Mouse (Mus musculus) spleen, postnatal 4 days (tissue): ENCODE results near the gene Etfa.

Experiments
- DNase-seq, 2 experiments: peaks; one replicate each; pipeline ENCODE4 v3.0.0; 2022; ENCODE audit warnings: low spot score in 2 of 2

Etfa gene

GRCm38 (mm10) chr9:55512027-55512543, at the start of gene Etfa:
Gene Etfa, minus strand, starts transcription at chr9:55512243.
- DNase-seq = peak; percentile 95 to 97

GRCm38 (mm10) chr9:55560960-55561359, 48.9 kb upstream of the Etfa start:
- DNase-seq = no peak

GRCm38 (mm10) chr9:55554986-55555385, 42.9 kb upstream of the Etfa start:
- DNase-seq = no peak

- DNase-seq = no peak
Measured at GRCm38 (mm10) chr9:55549302-55549890, 37.4 kb upstream of the Etfa start.

GRCm38 (mm10) chr9:55548871-55549270, 36.8 kb upstream of the Etfa start:
- no peak for DNase-seq

GRCm38 (mm10) chr9:55546176-55547010, 34.4 kb upstream of the Etfa start:
- peak; percentile 34 to 71 for DNase-seq

- DNase-seq = peak in 1 of 2 experiments; percentile 62
Measured at GRCm38 (mm10) chr9:55545556-55546175, 33.6 kb upstream of the Etfa start.

- DNase-seq = peak in 1 of 2 experiments; percentile 64
Measured at GRCm38 (mm10) chr9:55544861-55545555, 33.0 kb upstream of the Etfa start.

GRCm38 (mm10) chr9:55543703-55544401, 31.8 kb upstream of the Etfa start:
- peak in 1 of 2 experiments; percentile 65 for DNase-seq

GRCm38 (mm10) chr9:55543336-55543702, 31.3 kb upstream of the Etfa start:
- no peak for DNase-seq

GRCm38 (mm10) chr9:55542366-55543325, 30.6 kb upstream of the Etfa start:
- DNase-seq = peak in 1 of 2 experiments; percentile 66

GRCm38 (mm10) chr9:55541681-55542365, 29.8 kb upstream of the Etfa start:
- DNase-seq = peak in 1 of 2 experiments; percentile 65

- DNase-seq = peak in 1 of 2 experiments; percentile 70
Measured at GRCm38 (mm10) chr9:55540888-55541287, 28.8 kb upstream of the Etfa start.

- DNase-seq = no peak
Measured at GRCm38 (mm10) chr9:55540391-55540770, 28.3 kb upstream of the Etfa start.

- no peak for DNase-seq
Measured at GRCm38 (mm10) chr9:55539661-55540390, 27.8 kb upstream of the Etfa start.

- no peak for DNase-seq
Measured at GRCm38 (mm10) chr9:55539006-55539405, 27.0 kb upstream of the Etfa start.

- DNase-seq = no peak
Measured at GRCm38 (mm10) chr9:55538377-55538776, 26.3 kb upstream of the Etfa start, which contains the start of gene Isl2. Gene Isl2, plus strand, starts transcription at chr9:55538672.

- DNase-seq = peak in 1 of 2 experiments; percentile 78
Measured at GRCm38 (mm10) chr9:55535907-55536306, 23.9 kb upstream of the Etfa start.

GRCm38 (mm10) chr9:55525716-55526115, 13.7 kb upstream of the Etfa start:
- peak in 1 of 2 experiments; percentile 66 for DNase-seq
